15 mouse cellular contexts compared by ENCODE assay signal in genomic region chr16:21361406-21361805, GRCm38 (mm10).
A peak's percentile ranks its signal among the peaks of the same experiment; 100 is the strongest.
DNase-seq lines count a peak whose midpoint lies in the region; ATAC-seq and TF ChIP-seq lines count a peak whose summit lies in the region.
"Had no signal": no experiment of that assay in that cellular context is flagged by ENCODE, and none has a peak within 500 bp of the region (broad histone marks: within the 10 kb centered on the region; RNA-seq: fewer than 3 reads in every experiment).

No protein-coding gene starts in this region.

- peaks cover 77% of the 10 kb centered on the region for H3K4me1 ChIP-seq in liver, embryonic 13.5 days (replicated peaks)
- peaks cover 46% of the 10 kb centered on the region for H3K4me1 ChIP-seq in liver, embryonic 11.5 days (replicated peaks; ENCODE audit: control insufficient read depth, insufficient read depth, low read length)
- H3K4me1 ChIP-seq in kidney, adult 2 months (ENCODE audit: control insufficient read depth, insufficient read depth, low read length), result no peaks in the 10 kb centered on the region

- no peak for TF ChIP-seq CTCF in kidney, adult 2 months (conservative IDR thresholded peaks at IDR 0.05; ENCODE audit: insufficient read depth, insufficient read length, low read depth, low read length)

- no peaks in the 10 kb centered on the region for H3K36me3 ChIP-seq in liver, embryonic 13.5 days
- no peaks in the 10 kb centered on the region for H3K36me3 ChIP-seq in liver, embryonic 11.5 days (ENCODE audit: control insufficient read depth, insufficient read depth, low read length)
- H3K36me3 ChIP-seq in kidney, adult 2 months (ENCODE audit: control insufficient read depth, insufficient read depth, low read length), result no peaks in the 10 kb centered on the region
- H3K36me3 ChIP-seq: forebrain, embryonic 12.5 days; hindbrain, embryonic 10.5 days; limb, embryonic 15.5 days; midbrain, embryonic 10.5 days; neural tube, embryonic 12.5 days had no signal

- DNase-seq in cerebellum, postnatal 25 days, result peak; percentile 17 to 33
- no peak for DNase-seq in cerebellum, adult 11-12 months
- DNase-seq in liver, embryonic 13.5 days, result no peak
- DNase-seq in liver, embryonic 11.5 days (ENCODE audit: low spot score), result no peak
- peak; percentile 75 for DNase-seq in 3T3-L1 (ENCODE audit: low read depth, low spot score)
- peak; percentile 12 for DNase-seq in adrenal gland, postnatal 25 days
- no peak for DNase-seq in kidney, adult 2 months
- DNase-seq: cerebellum, adult 9-11 months; layer of hippocampus, postnatal 36 days; lung, postnatal 14 days had no signal

- H3K27ac ChIP-seq in liver, embryonic 13.5 days, result peak overlapping the region; percentile 99
- H3K27ac ChIP-seq in liver, embryonic 11.5 days (ENCODE audit: low read depth, low read length), result no peak overlapping the region
- no peak overlapping the region for H3K27ac ChIP-seq in kidney, adult 2 months (ENCODE audit: insufficient read depth, low read depth, low read length)
- H3K27ac ChIP-seq: forebrain, embryonic 12.5 days; hindbrain, embryonic 10.5 days; limb, embryonic 15.5 days; midbrain, embryonic 10.5 days; neural tube, embryonic 12.5 days had no signal

- 34% methylated on average over 2 of the region's 2 CpGs for WGBS in liver, embryonic 13.5 days (ENCODE audit: insufficient replicate concordance)
- WGBS in liver, embryonic 11.5 days, result 40% methylated on average over 2 of the region's 2 CpGs
- WGBS in kidney, adult 2 months, result 35% methylated on average over 2 of the region's 2 CpGs

- H3K27me3 ChIP-seq in liver, embryonic 13.5 days, result no peaks in the 10 kb centered on the region
- H3K27me3 ChIP-seq in liver, embryonic 11.5 days (replicated peaks; ENCODE audit: control insufficient read depth, insufficient read depth, low read length), result no peaks in the 10 kb centered on the region; the same call in 1 of the 2 replicates
- no peaks in the 10 kb centered on the region for H3K27me3 ChIP-seq in kidney, adult 2 months (replicated peaks; ENCODE audit: control insufficient read depth, insufficient read depth, low read length)
- H3K27me3 ChIP-seq: limb, embryonic 15.5 days; neural tube, embryonic 12.5 days had no signal

- H3K4me3 ChIP-seq in liver, embryonic 13.5 days (replicated peaks), result no peak overlapping the region
- no peak overlapping the region for H3K4me3 ChIP-seq in liver, embryonic 11.5 days (ENCODE audit: low read depth, low read length)
- no peak overlapping the region for H3K4me3 ChIP-seq in kidney, adult 2 months (ENCODE audit: insufficient read depth, low read depth, low read length)
- H3K4me3 ChIP-seq: forebrain, embryonic 12.5 days; hindbrain, embryonic 10.5 days; limb, embryonic 15.5 days; midbrain, embryonic 10.5 days; neural tube, embryonic 12.5 days had no signal

- ATAC-seq in liver, embryonic 13.5 days (ENCODE audit: low read depth), result no peak
- no peak for ATAC-seq in liver, embryonic 11.5 days (replicated peaks; ENCODE audit: low FRiP score)

- H3K4me2 ChIP-seq in liver, embryonic 13.5 days, result no peak overlapping the region
- no peak overlapping the region for H3K4me2 ChIP-seq in liver, embryonic 11.5 days
- H3K4me2 ChIP-seq: forebrain, embryonic 12.5 days; limb, embryonic 15.5 days; neural tube, embryonic 12.5 days had no signal

- H3K9me3 ChIP-seq in liver, embryonic 13.5 days (replicated peaks), result no peaks in the 10 kb centered on the region
- H3K9me3 ChIP-seq in liver, embryonic 11.5 days (ENCODE audit: control insufficient read depth, low read length), result no peaks in the 10 kb centered on the region
- H3K9me3 ChIP-seq: forebrain, embryonic 12.5 days; hindbrain, embryonic 10.5 days; limb, embryonic 15.5 days; midbrain, embryonic 10.5 days; neural tube, embryonic 12.5 days had no signal

- no peak for TF ChIP-seq POLR2A in kidney, adult 2 months (IDR thresholded peaks at IDR 0.05; ENCODE audit: low read depth, low read length)

- H3K9ac ChIP-seq in liver, embryonic 13.5 days, result peak overlapping the region; percentile 8; the same call in 1 of the 2 replicates
- H3K9ac ChIP-seq in liver, embryonic 11.5 days (ENCODE audit: low read depth, low read length), result no peak overlapping the region
- H3K9ac ChIP-seq: forebrain, embryonic 12.5 days; limb, embryonic 15.5 days; neural tube, embryonic 12.5 days had no signal

Comparison
In these comparisons a context has a peak if more than half of its experiments do, and no peak if none do; other contexts are left out.
1. DNase-seq: peak in cerebellum, postnatal 25 days (2 of 2), 3T3-L1 (single experiment) and adrenal gland, postnatal 25 days (single experiment); none in cerebellum, adult 11-12 months (single experiment), liver, embryonic 13.5 days (single experiment), liver, embryonic 11.5 days (single experiment) and kidney, adult 2 months (single experiment).